Mouse (Mus musculus) CH12F3 (cell line): ENCODE measurements around the gene Mctp2.

Experiments
- in situ Hi-C: fragments of 300-500 bp; cut with MboI; formaldehyde crosslinking; loops from 2 replicates; pipeline ENCODE4 v1.14.3; 2020; ENCODE audit warnings: low sequenced_read_pairs

Gene Mctp2

DNA sequence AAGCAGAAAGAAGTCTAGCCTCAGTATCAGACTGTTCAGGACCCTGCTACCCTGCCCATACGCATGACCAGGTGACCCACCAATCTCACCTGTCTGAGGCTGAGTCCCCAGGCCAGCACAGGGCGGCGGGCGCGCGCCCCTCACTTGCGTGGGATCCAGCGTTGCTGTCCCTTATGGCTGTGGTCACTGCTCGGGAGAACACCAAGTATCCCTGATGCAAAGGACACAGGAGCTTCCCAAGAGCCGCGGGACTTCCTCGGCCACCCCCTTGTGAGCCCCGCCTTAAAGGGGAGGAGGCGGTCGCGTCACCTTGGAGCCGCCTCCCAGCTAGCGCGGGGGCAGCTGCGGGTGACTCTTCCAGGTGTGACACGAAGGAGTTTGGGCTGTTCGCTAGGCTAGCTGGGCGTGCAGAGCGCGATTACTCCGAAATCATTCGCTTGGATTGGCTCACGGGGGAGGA is at the start of gene Mctp2:
TSS of gene Mctp2 (minus strand) at position 227 of the 460 bp plus-strand sequence.
- in situ Hi-C loops = no loop called here

DNA sequence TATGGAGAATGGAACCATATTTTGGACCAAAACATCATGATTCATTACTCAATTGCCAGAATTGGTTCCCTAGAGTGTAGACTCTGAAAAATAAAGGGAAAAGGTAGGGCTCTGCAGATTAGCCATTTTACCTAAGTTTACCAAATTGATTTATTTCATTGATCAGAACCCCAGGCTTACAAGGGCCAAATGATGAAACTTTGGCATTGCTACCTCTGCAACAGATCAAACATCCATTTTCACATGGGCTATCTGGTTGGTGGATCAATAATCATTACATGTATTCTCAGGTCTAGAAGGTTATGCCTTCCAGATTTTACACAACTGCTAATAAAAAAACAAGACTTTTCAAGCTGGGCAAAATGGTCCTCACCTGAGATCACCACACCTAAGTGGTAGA is 39.5 kb upstream of the Mctp2 start:
- in situ Hi-C loops = no loop called here

DNA sequence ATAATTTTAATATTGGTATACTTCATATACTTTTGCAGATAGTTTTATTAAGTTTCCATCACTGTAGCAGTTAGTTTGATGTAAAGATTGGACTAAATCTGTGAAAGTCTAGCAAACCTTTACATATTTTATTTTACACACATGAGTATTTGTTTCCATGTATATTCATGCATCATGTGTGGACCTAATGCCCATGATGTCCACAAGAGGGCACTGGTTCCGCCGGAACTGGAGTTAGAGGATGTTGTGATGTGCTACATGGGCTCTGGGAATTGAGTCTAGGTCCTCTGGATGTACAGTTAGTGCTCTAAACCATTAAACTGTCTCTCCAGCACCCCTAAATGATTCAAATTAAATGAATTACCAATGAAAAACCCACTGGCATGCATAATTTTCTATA is 37.3 kb upstream of the Mctp2 start:
- in situ Hi-C loops = no loop called here

DNA sequence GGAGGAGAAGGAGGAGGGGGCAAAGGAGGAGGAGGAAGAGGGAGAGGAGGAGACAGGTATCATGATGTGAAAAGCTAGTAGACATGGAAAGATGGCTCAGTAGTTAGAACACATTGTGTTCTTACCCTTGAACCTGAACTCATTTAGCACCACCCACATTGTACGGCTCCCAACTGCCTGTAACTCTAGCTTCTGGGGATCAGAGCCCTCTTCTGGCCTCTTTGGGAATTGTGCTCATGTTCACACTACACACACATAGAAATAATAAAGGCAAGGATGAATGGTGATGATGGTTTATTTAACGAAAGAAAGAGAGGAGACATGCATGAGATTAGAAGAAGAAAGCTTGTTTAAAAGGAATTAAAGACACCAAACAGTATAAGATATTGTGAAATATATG is 36.4 kb upstream of the Mctp2 start:
- in situ Hi-C loops = no loop called here

DNA sequence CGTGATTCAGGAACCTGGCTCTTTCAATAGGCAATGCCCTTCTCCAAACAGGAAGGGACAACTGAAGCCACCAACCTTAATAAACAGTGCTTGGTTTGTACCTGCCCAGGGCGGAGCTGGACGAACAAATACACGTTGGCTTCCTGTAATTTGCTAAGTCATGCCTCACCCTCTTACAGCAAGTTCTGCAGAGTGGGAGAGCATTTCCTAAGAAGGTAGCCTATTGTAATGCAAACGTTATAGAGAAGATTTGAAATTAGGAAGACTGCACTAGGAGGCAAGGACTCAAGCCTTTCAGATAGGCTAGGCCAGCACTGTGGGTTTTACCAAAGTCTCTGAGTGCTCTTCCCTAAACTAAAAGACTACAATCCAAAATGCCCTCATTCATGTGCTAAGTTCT is 19.6 kb upstream of the Mctp2 start:
- in situ Hi-C loops = no loop called here

DNA sequence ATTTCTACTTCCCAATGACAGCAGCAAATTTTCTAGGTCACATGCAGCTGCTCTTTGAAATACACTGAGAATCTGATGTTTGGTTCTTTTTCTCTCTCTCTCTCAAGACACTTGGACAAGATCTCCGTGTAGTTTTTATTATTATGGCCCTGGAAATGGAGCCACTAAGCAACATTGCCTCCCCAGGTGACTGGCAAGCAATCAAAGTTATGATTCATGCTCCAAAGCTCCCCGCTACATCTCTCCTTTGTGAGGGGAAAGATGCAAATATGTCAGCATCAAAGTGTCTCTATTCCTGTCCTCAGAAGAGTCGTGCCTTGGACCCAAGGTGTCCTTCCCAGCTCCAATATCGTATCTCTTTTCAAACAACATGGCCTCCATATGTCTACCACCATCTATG is 14.5 kb upstream of the Mctp2 start:
- in situ Hi-C loops = no loop called here

DNA sequence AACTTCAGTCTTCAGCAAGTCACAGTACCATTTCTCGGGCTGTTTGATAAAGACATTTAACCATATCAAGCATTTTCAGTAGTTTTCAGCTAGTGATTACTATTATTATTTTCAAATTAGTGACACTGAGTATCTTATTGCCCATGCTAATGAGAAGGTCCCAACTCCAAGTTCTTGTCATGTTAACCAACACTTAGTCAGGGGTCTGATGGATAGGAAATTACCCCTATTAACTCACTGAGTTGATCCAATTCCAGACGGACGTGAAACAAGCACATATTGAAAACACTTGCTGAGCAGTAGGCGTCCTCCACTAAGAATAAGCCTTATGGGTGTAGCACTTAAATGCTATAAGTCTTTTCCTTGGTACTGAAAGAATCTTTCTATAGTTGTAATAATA is 14.0 kb upstream of the Mctp2 start:
- in situ Hi-C loops = no loop called here

DNA sequence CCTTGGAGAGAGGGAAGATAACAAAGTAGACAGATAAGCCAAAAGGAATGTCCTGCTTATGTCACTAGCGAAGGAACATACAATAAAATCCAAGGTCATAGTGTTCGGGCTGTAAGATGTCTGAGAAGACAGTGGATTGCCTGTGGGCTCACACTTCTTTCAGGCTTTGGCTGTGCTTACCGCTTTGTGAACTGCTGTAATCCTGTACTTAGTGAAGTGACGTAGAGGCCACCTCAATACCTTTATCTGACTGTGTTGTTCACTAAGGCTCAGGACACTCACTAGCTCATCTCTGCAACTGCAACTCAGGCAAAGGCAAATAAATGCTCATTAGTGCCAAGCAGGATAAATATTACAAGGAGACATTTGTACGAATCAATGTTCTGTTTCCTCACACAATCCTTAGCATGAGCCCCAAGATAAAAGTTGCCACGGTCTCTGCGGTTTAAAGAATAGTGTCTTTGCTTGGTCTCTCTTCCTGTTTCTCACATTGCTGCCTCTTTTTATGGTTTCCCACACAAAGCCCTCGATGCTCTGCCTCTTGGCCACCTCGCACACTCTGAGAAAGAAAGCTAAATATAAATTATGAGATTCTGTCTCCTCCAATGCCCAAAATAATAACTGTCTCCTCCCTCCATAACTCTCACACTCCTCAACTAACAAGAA is 8.1 kb upstream of the Mctp2 start:
- in situ Hi-C loops = no loop called here

DNA sequence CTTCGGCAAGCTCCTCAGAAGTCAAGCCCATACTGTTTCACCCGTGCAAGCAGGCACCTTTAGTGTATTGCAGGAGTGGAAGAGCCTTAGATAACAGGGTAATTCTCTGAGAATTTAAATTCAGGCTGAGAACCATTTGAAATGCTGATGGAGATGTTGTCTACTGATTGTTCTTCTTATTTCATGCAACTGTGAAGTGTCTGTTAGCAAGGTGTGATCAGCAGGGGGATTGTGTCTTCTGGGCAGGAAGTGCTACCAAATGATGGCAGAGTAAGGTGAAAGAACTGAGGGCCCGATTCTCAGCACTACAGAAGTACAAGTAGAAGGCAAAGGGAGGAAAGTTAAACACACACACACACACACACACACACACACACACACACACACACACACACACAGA is 7.5 kb upstream of the Mctp2 start:
- in situ Hi-C loops = no loop called here

DNA sequence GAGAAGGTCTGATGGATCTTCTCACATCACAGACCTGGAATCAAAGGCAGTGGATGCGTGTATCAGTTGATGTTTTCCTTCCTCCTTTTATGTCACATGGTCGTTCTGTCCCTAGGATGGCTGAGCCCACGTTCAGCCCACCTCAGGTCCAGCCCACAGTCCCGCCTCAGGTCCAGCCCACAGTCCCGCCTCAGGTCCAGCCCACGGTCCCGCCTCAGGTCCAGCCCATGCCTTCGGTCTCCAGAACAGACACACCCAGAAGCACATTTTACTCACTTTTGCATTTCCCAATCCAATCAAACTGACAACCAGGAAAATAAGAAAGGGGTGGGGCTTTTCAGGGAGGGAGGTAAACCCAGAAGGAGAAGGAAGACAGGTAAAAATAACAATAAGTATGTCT is 5.2 kb upstream of the Mctp2 start:
- in situ Hi-C loops = no loop called here

DNA sequence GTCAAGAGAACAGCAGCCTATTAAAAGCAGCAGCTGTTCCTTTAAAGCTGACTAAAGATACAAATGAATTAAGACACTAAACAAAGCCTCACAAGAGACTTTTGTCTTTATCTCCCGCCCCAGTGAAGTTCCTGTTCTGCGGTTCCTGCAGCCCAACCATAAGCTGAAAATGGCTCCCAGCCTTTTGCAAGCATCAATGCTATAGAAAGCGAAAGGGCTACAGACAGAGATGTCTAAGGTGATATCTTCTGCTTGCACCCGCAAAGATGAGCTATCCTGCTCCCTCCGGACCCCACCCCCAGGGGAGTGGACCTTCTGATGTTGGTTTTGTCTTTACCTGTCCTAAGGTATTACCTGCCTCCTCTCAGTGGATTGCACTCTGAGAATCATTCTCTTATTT is 1.7 kb upstream of the Mctp2 start:
- in situ Hi-C loops = no loop called here

DNA sequence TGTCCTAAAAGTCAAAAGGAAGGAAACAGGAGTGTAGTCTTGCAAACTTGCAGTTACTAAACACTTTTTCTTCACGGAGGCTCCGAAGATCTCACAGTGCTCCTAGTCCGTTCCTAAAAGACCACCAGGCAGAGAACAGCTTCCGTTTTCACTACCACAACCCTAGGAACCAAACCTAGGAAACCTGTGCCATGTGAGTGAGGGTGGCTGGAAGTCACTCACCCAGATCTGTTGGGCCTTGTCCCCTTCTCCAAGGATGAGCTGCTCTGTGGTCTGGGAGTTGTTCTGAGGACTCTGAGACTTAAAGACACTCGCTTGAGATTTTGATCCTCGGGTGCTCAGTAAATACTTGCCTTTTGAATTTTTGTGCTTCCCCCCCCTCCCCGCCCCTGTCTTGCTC is 439 bp upstream of the Mctp2 start:
- in situ Hi-C loops = no loop called here

DNA sequence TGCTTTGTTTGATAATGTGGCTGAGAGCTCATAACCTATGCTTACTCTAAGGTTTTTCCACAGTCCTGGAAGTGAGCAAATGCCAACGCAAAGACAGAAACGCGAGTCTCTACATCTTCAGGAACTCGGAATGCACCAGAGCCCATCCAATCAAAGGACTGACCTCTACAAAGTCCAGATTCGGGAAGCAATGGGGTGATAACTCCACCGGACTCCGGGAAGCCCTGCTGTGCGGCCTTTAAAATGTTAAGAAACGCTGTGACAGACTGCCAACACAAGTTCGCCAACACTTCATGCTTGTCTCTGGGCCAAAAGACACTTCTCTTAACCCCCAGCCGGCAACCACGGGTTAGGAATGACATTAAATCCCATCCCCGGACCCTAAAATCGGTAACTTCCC is 437 bp downstream of the Mctp2 start:
- in situ Hi-C loops = no loop called here

DNA sequence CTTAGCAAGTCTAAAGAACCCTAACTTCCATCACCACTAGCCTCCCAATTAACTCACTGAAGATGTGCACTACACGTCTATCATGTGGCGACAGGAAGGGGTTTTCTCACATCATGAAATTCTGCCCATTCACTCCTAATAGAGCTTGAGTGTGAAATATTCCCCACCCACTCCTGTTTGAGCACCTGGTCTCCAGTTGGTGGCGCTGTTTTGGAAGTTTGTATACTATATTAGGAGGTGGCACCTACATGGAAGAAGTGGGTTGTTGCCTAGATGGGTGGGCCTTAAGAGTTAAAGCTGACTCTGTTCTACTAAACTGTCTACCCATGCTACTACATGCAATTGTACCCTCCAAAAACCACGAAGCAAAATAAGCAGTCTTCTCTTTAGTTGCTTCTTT is 4.7 kb downstream of the Mctp2 start:
- in situ Hi-C loops = no loop called here

DNA sequence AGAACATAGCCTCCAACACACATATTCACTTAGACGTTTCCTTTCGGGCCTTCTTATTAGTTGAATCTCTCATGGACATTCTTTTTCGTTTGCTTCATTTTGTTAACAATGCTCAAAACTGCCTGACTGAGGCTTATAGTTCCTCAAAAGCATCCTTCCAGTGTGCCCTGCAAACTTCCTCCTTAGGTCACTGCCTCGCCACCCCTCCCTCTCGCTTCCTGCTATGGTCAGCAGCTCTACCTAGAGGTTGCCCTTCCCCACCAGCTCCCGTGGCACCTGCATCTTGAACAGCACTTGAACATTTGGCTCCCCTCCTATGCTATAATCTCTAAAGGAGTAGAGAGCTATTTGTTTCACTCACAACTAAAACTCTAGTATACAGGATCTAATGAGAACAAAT is 6.7 kb downstream of the Mctp2 start:
- in situ Hi-C loops = no loop called here

DNA sequence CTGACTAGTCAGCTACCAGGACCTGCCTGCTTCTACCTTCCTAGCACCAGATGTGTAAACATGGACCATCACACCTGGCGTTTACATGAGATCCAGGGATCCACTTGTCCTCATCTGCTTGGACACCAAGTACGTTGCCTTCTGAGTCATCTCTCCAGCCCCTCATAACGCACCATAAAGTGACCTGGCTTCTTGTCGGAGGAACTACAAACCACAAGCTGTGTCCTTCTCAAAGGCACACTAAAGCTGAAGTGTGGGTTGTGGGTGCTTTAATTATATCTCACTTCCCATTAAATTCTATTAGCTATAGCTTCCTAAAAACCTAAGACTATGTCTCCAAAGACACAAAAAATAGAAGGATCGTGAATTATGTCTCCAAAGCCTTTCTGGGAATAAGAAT is 9.4 kb downstream of the Mctp2 start:
- in situ Hi-C loops = no loop called here

DNA sequence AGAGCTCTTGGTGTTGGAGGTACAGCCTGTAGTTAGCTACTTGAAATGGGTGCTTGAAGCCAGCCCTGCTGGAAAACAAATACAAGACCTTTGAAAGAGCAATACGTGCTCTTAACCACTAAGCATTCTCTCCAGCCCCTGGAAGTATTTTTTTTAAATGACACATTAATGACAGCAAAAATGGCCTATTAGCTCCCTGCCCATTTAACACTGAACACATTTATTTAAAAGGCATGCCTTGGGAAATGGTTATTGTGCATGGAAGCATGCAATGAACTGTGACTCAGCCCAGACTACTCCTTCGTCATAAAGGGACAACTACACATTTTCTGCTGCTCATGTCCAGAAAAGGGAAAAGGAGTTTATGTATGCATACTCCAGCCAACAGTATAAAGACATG is 10.2 kb downstream of the Mctp2 start:
- in situ Hi-C loops = no loop called here

DNA sequence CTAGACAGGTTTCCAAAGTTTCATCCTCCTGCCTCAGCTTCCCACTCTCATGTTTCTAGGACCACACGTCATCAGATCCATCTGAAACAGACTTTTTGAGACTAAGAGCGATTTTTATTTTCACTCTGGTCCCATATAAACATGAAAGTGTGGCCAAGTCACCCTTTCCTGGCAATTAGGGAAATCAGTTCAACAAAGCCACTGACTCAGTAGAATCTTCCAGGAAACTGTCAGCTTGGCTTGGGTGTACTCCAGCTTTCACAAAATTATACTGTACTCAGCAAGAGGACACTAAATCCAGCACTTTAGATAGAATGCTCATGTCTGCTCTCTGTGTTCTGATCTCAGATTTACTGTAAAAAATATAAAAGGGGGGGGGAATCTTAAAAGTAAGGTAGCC is 11.5 kb downstream of the Mctp2 start:
- in situ Hi-C loops = no loop called here

DNA sequence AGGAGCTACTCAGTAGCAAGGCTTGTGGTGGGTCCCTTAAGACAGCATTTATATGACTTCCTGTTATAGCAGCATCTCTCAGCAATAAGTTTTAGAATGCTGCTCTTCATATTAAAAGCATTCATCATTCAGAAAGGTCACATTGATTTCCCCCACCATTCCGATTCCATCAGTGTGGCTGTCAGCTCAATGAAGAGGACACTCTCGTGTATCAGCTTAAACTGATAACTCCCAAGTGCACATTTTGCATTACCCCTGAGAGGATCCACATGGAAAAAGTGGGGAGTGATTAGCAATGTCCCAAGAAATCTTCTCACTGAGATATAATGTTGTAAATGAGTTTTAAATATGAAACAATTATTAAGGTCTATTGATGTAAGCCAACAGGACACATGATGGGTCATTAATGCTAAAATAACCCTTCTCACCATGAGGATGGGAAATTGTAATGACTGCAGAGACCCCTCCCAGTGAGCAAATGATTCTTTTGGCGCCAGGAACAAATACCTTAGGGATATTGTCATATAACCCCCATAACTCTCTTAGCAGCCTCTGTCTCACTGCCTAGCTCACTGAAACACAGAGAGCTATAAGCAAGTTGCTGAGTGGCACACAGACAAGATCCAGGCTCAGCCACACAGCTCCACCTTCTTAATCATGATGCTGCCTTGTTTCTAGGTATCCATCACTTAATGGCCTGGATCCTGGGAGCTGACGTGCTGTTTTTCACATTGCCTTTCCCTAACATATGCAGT is 12.4 kb downstream of the Mctp2 start:
- in situ Hi-C loops = no loop called here

DNA sequence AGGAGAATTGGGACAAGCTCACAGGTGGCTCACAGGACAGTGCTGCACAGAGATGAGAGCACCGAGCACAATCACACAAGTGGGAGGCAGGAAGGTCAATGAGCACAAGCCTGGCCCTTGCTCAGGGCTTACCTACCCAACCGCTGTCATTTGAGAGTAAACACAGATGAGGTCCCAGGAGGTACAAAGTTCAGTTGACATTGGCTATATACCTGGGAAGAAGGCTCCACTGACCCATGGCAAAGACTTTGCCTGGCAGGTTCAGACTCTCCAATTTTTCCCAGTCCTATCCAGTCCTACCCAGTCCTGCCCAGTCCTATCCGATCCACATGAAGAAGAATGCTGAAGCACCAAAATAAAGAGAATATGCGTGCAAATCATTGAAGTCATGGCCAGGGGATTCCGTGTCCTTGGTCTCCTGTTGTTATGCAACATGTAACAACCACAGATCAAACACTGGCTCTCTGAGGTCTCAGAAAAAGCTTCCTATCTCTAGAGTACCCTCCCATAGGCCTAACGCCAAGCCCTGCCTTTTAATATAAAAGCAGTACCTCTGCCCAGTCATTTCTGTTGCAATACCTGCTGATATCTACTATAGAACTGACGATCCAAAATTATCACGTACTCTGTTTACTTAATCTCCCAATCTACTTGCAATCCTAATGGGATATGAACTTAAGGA is 14.0 kb downstream of the Mctp2 start:
- in situ Hi-C loops = no loop called here

DNA sequence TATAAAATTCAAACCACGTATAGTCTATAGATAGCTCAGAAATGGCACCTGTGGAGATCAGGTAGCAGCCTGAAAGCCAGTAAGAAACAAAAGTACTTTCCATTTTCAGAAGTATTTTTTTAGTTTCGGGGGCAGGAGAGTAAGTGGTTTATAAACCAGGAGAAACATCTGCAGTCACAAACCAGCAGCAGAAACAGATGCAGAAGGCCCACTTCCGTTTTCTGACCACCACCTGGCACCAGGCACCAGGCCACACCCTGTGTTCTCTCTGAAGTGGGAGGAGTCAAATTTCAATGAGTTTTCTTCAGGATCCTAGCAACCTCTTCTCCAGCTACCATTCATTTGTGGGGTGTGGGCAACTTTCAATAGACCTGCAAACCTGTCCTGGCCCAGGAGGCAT is 25.7 kb downstream of the Mctp2 start:
- in situ Hi-C loops = no loop called here

DNA sequence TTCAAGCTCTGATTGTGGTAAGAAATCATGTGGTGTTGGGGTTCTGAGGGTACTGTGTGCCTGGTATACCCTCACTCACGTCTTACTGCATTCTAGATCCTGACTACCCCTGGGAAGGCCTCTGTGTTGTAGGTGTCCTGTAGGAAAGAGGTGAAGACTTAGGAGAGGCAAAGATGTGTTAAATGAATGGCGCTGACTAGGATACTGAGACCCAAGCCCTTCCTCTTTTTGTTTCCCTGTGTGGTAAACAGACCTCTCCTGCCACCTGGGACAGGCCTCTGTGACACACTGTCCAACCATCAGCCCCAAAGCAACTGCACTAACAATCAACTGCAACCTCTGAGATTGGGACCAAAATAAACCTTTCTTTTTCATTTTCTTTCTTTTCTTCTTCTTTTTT is 28.0 kb downstream of the Mctp2 start:
- in situ Hi-C loops = no loop called here
